Mouse (Mus musculus) G1E (cell line): ENCODE measurements at regions not wholly inside any gene's neighbourhood (a gene's known extent, or its start where the extent isn't known, plus 50 kb on each side); places are given as distances from the start of the nearest gene placed in this dataset.

ENCODE experiments used
- ATAC-seq: 2 replicates; pipeline ENCODE4 v1.8.0; 2016; ENCODE audit warnings: mild to moderate bottlenecking; ENCODE audit not compliant: insufficient number of reproducible peaks, poor library complexity, low FRiP score, severe bottlenecking; ENCODE audit errors: extremely low read depth
- DNase-seq: peaks from one replicate; pipeline ENCODE4 v3.0.0; 2012; ENCODE audit warnings: low spot score
- H3K27me3 ChIP-seq: 2 replicates; pipeline ENCODE4 v1.6.1; 2012; ENCODE audit warnings: mild to moderate bottlenecking, low read length, inconsistent platforms; ENCODE audit not compliant: insufficient read depth
- H3K36me3 ChIP-seq: replicated peaks from 2 replicates; pipeline ENCODE3; 2012; ENCODE audit warnings: mild to moderate bottlenecking, inconsistent platforms
- H3K4me1 ChIP-seq: 2 replicates; pipeline ENCODE4 v1.6.1; 2012; ENCODE audit warnings: low read depth, low read length, inconsistent platforms, mixed read lengths; ENCODE audit not compliant: insufficient read depth
- H3K4me3 ChIP-seq: 2 replicates; pipeline ENCODE4 v1.5.1; 2012; ENCODE audit warnings: low read depth, mild to moderate bottlenecking, inconsistent platforms, low read length, moderate library complexity, mixed read lengths
- H3K9me3 ChIP-seq: replicated peaks from 2 replicates; pipeline ENCODE4 v1.6.1; 2012; ENCODE audit warnings: inconsistent platforms
- CTCF ChIP-seq: IDR thresholded peaks from 2 replicates; pipeline ENCODE4 v1.5.1; 2012; ENCODE audit warnings: low read depth, low read length, inconsistent platforms, mixed read lengths
- GATA1 ChIP-seq: IDR thresholded peaks from 2 replicates; pipeline ENCODE4 v1.6.1; 2012; ENCODE audit warnings: borderline replicate concordance, low read length, inconsistent platforms, mixed read lengths
- GATA2 ChIP-seq: IDR thresholded peaks from 2 replicates; pipeline ENCODE4 v1.6.1; 2012; ENCODE audit warnings: low read depth, low read length, inconsistent platforms, borderline replicate concordance
- POLR2AphosphoS5 ChIP-seq: IDR thresholded peaks from 2 replicates; pipeline ENCODE4 v1.6.1; 2012; ENCODE audit warnings: low read depth, low read length, inconsistent platforms; ENCODE audit not compliant: insufficient replicate concordance
- TAL1 ChIP-seq: conservative IDR thresholded peaks from 2 replicates; pipeline ENCODE4 v1.6.1; 2012; ENCODE audit warnings: low read depth, low read length, inconsistent platforms, mixed read lengths

DNA sequence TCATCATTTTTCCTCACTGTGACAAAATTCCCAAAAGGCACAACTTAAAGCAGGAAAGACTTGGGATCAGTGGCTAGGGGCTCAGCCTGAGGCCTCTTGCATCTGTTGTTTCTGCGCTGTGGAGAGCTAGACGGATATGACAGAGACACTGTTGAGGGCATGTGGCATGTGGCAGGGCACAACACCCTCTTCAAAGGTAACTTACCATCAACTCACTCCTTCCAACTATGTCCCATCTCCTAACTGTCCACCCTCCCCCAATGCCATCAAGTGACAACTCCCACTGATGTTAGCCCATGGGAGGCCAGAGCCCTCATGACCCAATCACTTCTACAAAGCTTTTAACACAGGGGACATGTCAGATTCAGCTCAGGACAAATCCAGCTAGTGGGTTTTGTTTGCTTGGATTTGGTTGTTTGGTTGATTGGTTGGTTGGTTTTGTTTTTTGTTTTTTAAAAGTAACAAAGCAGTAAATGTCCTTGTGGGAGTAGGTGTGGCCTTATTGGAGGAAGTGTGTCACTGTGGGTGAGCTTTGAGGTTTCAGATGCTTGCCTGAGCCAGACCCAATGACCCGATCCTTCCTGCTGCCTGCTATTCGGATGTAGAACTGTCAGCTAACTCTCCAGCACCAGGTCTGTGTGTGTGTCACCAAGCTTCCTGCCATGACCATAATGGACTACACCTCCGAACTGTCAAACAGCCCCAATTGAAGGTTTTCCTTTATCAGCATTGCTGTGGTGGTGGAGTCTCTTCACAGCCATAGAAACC lies 53.2 kb upstream of the Lef1 start:
- no peak for ATAC-seq

DNA sequence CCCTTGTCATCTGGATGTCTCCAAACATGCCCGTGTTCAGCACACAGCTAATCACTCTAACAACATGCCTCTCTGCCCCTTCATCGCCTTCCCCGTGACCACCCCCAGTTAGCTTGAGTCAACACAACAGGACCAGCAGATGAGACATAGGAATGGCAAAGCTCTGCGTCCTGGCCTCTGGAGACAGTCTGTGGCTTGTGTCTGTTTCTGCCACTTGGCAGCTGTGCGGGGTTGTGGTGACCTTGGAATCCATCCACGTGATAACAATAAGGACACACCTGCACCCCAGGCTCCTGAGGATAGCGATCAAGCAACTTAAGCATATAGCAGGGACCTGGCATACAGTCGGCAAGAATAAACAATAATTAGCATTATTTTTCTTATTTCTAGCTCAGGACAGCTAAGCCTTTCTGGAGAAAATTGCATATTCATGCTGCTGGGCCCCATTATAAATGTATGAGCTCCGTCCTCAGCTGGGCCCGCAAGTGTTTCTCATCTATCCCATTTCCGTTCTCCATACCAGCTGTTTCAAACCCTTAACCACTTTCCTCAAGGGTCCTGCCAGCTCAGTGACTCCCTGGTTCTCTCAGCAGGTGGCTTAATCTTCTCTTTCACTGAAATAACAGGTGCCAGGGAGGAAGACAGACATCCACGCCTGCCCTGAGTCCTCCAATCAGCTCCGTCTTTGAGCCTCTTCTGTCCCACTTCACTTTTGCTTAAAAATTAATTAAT lies 55.9 kb upstream of the Lef1 start:
- Histone ChIP-seq H3K4me1 (no peaks in the 10 kb centered on the region), H3K27me3 (no peaks in the 10 kb centered on the region), H3K9me3 (peaks cover 61% of the 10 kb centered on the region), H3K4me3 (no peak overlapping the region), H3K36me3 (no peaks in the 10 kb centered on the region)
- no peak for TF ChIP-seq TAL1
- TF ChIP-seq GATA2 = no peak
- no peak for TF ChIP-seq GATA1
- TF ChIP-seq CTCF = no peak
- TF ChIP-seq POLR2AphosphoS5 = no peak
- DNase-seq (no peak), ATAC-seq (no peak)

More for the DNA sequence above, 53.2 kb upstream of the Lef1 start:
- TF ChIP-seq GATA1 = no peak
- TF ChIP-seq CTCF = no peak
- TF ChIP-seq TAL1 = no peak
- TF ChIP-seq POLR2AphosphoS5 = no peak
- TF ChIP-seq GATA2 = no peak
- Histone ChIP-seq H3K4me3 (no peak overlapping the region), H3K36me3 (no peaks in the 10 kb centered on the region), H3K27me3 (no peaks in the 10 kb centered on the region), H3K9me3 (peaks cover 55% of the 10 kb centered on the region), H3K4me1 (no peaks in the 10 kb centered on the region)
- no peak for DNase-seq

- no peaks in the 10 kb centered on the region for H3K4me1 ChIP-seq
- TF ChIP-seq GATA2 = no peak
- no peak for TF ChIP-seq GATA1
- TF ChIP-seq CTCF = no peak
- TF ChIP-seq POLR2AphosphoS5 = no peak
- no peak for TF ChIP-seq TAL1
- H3K4me3 ChIP-seq = no peak overlapping the region
- H3K9me3 ChIP-seq = peaks cover 48% of the 10 kb centered on the region
- no peak for ATAC-seq
- DNase-seq = no peak
- no peaks in the 10 kb centered on the region for H3K27me3 ChIP-seq
- no peaks in the 10 kb centered on the region for H3K36me3 ChIP-seq
These were observed 62.6 kb upstream of the Lef1 start for GRCm38 (mm10) chr3:131047716-131048115.

DNA sequence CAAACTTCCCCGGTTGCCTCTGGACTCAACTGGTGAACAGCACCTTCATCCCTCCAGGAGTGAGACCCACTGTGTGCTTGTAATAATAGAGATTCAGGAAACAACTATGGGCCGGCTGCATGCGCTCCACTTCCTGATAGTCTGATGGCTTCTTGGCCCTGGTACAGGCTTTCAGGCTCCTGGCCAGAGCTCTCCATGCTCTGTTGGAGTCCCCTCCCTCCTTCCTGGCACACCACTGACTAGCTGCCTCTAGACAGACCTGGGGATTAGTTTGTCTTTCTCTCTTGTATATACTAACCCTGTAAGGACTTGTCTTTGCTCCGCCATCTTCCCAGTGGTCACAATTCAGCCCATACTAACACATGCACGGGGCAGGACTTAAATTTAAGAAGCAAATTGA lies 63.9 kb upstream of the Lef1 start:
- TF ChIP-seq GATA1 (no peak), POLR2AphosphoS5 (no peak), GATA2 (no peak), CTCF (no peak), TAL1 (no peak)
- DNase-seq (no peak), ATAC-seq (no peak)

DNA sequence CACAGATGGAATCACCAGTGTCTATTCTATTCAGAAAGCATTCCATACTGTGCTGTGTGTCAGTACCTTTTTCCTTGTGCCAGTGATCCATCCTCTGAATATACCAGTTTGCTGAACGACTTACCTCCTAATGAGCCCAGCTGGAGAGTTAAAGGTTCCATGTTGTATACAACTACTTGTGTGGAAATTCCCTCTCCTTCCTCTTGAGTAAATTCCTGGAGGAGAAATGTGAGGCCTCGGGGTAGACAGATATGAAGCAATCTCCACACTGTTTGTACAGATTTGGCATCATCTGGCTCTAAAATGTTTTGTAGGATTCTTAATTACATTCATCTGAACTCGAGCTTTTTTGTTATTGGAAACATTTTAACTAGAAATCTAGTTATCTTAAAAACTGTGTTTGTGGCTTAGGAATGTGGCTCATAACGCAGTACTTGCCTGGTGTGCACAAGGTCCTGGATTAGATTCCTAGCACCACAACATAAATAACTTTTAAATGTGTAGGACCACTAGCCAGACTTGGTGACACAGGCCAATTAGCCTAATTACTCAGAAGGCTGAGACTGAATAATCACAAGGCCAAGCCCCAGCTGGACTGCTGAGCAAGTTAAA lies 70.0 kb upstream of the Lef1 start:
- DNase-seq = no peak
- no peak for ATAC-seq
- Histone ChIP-seq H3K4me1 (no peaks in the 10 kb centered on the region), H3K9me3 (peaks cover 24% of the 10 kb centered on the region), H3K36me3 (no peaks in the 10 kb centered on the region), H3K27me3 (no peaks in the 10 kb centered on the region), H3K4me3 (no peak overlapping the region)
- TF ChIP-seq TAL1 = no peak
- TF ChIP-seq POLR2AphosphoS5 = no peak

More for the DNA sequence above, 63.9 kb upstream of the Lef1 start:
- H3K36me3 ChIP-seq = no peaks in the 10 kb centered on the region
- no peaks in the 10 kb centered on the region for H3K4me1 ChIP-seq
- no peak overlapping the region for H3K4me3 ChIP-seq
- H3K27me3 ChIP-seq = no peaks in the 10 kb centered on the region
- peaks cover 39% of the 10 kb centered on the region for H3K9me3 ChIP-seq

DNA sequence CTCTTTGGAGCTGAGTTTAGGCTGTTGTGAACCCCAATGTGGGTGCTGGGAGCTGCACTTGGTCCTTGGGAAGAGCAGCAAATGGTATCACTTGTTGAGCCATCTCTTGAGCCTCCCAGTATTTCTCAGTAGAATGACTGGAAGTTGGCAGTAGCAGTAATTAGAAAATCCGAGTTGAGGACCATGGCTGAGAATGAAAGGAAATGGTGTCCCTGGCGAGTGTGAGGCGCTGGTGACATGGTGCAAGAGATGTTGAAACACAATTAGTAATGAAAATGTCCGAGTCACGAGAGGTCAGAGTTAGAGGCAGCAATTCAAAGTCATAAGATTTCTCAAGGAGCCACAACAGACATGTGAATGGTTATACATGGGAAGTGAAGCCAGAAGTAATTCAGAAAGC lies 73.2 kb upstream of the Lef1 start:
- Histone ChIP-seq H3K4me3 (no peak overlapping the region), H3K27me3 (no peaks in the 10 kb centered on the region), H3K4me1 (no peaks in the 10 kb centered on the region), H3K36me3 (no peaks in the 10 kb centered on the region), H3K9me3 (peaks cover 32% of the 10 kb centered on the region)
- ATAC-seq (no peak), DNase-seq (no peak)
- no peak for TF ChIP-seq GATA1
- TF ChIP-seq GATA2 = no peak
- TF ChIP-seq CTCF = no peak
- TF ChIP-seq POLR2AphosphoS5 = no peak
- no peak for TF ChIP-seq TAL1

DNA sequence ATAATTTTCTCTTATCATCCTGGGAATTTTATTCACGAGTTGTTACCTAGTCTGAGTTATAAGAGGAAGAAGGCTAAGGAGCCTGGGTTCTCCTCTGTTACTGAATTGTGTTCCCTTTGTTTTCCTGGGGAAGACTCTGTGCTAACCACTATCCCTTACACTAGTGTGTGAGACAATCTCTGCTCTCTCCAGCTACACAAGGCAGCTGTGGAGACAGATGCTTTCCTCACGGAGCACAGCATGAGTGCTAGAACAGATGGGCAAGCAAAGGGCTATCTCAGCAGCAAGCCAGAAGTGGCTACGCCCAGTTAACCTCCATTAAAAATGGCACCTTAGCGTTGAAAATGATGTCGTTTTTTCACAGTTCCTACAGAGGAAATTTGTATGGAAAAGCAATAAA lies 75.5 kb upstream of the Lef1 start:
- ATAC-seq (no peak), DNase-seq (no peak)
- Histone ChIP-seq H3K4me3 (no peak overlapping the region), H3K9me3 (peaks cover 40% of the 10 kb centered on the region), H3K36me3 (no peaks in the 10 kb centered on the region), H3K4me1 (no peaks in the 10 kb centered on the region), H3K27me3 (no peaks in the 10 kb centered on the region)
- TF ChIP-seq TAL1 = no peak
- TF ChIP-seq GATA1 = no peak
- no peak for TF ChIP-seq POLR2AphosphoS5
- no peak for TF ChIP-seq GATA2
